Mouse (Mus musculus) C2C12 (cell line): ENCODE results near the gene Hes2.

Experiments used
- CEBPB ChIP-seq: IDR thresholded peaks from one replicate; pipeline ENCODE4 v1.6.1; 2011; ENCODE audit warnings: low read depth, mild to moderate bottlenecking, control low read depth, moderate library complexity
- CTCF ChIP-seq: IDR thresholded peaks from one replicate; pipeline ENCODE4 v1.5.1; 2011; ENCODE audit not compliant: control insufficient read depth, insufficient read depth, insufficient read length
- FOSL1 ChIP-seq: IDR thresholded peaks from one replicate; pipeline ENCODE4 v1.8.0; 2011; ENCODE audit warnings: mild to moderate bottlenecking, low read length; ENCODE audit not compliant: poor library complexity, insufficient read depth, severe bottlenecking
- MYOD1 ChIP-seq: IDR thresholded peaks from one replicate; pipeline ENCODE4 v1.6.1; 2011; ENCODE audit warnings: low read depth; ENCODE audit not compliant: control insufficient read depth, insufficient read length
- USF1 ChIP-seq: IDR thresholded peaks from one replicate; pipeline ENCODE4 v1.6.1; 2011; ENCODE audit warnings: low read depth, mild to moderate bottlenecking, control low read depth, moderate library complexity

DNA sequence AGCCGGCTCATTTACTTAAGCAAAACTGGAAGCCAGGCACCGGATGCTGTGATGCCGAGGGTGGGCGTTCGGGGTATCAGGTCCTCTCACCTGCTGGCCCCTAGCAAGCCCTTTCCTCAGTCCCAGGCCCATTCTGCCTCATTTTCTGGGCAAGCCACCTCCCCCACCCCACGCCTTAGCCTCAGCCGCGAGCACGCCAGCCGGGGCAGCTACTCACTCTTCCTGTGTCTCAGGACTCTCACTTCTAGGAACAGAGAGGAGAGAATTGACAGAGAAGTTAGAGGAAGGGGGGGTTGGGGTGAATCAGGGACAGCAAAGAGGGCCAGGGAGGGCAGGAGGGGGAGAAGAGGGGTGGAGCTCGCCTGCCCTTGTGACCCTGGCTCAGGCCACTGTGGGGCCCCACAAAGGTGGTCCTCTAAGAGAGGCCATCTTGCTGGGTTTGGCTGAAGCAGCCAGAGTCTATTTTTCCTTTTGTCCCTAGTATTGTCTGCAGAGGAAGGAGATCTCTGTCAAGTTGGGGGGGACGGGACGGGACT lies 29.2 kb upstream of the Hes2 start:
- TF ChIP-seq CTCF (no peak), USF1 (no peak), CEBPB (no peak), FOSL1 (no peak), MYOD1 (no peak)
